Mouse (Mus musculus) heart, postnatal 25 days (tissue): ENCODE measurements around the gene Tnr. TPM values are rescaled to one million over a fixed set of nuclear protein-coding genes. Genes with fewer than 3 reads are reported as not detected.

ENCODE experiments used
- DNase-seq: peaks from one replicate; pipeline ENCODE4 v3.0.0; 2022; ENCODE audit warnings: low spot score
- intact Hi-C: fragments of 180-260 bp; cut with DNase I; formaldehyde crosslinking; loops from one replicate; pipeline ENCODE4 v1.15.1; 2025
- total RNA-seq, 2 experiments: library from RNA; stranded (reverse); gene quantifications; 2 replicates each; pipeline ENCODE4 v1.2.3; 2021

Tnr gene
- under 1 TPM; 0.21 to 0.28 TPM for total RNA-seq

DNA sequence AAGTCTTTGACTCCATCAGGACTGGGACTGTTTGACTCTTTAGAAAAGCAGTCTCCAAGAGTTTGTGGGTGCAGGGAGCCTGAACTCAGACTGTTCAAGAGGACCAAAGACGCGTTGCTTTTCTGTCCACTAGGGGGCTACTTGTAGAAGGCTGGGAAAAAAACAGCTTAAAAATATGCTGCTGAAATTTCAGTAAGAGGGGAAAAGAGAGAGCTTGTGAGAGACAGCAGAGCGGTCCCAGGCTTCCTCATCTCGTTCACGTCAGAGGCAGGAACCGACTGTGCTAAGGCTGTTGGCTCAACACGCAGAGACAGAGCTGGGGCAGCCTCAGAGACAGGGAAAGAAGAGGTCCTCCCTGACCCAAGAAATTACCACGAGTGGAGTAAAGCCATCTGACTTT is at the start of gene Tnr:
Gene Tnr, plus strand, starts transcription at position 192 of the 400 bp plus-strand sequence.
- intact Hi-C loops, result loop anchor here (2.0 to 5.0 kb wide), 3 partner anchors 126 to 557 kb away; no protein-coding TSS in a partner anchor
- DNase-seq, result no peak

DNA sequence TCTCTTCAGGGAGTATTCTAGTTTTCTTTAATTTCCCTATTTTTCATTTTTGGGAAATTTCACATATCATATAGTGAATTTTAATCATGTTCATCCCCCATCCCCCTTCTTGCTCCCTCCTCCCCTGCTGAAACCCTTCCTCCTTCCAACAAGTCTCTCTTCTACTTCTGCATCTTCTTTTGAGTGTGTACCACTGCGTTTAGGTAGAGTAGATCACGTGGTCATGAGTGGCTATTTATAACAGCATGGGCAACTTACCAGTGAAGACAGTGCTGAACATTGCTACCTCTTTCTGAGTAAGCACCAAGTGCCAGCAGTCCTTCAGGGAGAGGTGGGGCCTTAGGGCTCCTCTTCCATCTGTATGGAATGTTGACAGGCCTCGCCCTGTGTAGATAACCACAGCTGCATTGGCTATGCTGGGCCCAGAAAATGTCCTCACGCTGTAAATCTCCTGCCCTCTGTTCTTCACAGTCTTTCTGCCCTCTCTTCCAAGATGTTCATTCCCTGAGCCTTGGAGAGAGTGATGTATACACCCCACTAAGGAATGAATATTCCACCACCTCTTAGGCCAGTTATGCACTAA is 33.6 kb upstream of the Tnr start:
- DNase-seq, result no peak

DNA sequence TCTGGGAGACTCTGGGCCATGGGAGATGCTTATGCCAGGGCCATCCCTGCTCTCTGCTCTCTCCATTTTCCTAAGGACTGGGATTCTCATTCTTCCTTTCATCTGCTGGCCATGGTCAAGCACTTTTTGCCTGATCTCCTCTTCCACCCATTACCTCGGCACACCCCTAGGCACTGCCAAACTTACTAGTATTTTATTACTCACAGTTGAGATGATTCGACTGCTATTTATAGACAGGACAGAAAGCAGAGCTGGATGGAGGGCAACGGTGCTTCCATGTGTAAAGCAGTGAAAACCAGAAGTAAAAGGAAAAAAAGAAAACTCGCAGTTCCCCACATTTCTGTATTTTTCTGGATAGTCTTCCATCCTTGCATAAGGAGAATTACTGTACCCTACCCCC is 31.0 kb upstream of the Tnr start:
- DNase-seq, result no peak
- intact Hi-C loops, result no loop called here

More for the DNA sequence above, 33.6 kb upstream of the Tnr start:
- intact Hi-C loops, result no loop called here

GRCm38 (mm10) chr1:159493720-159494499 is 29.7 kb upstream of the Tnr start:
- intact Hi-C loops, result no loop called here
- DNase-seq, result no peak

DNA sequence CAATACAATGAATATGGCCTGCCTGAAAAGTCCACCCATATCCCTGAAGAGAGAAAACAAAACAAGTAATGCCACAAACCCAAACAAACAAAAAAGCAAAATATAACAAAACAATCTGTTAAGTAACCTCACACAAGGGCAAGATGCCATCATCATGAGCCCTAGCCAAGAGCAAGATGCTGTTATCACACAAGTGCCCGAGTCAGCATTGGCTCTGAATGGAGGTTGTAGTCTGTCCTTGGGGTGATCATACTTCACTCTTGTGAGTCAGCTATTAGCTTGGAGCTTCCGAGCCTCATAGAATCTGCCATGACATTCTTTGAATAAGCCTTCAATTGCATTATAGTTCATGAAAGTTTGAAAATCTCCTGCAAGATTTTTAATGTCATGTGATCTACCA is 25.3 kb upstream of the Tnr start:
- DNase-seq, result no peak
- intact Hi-C loops, result no loop called here

- intact Hi-C loops, result no loop called here
- DNase-seq, result no peak
Observed at GRCm38 (mm10) chr1:159499806-159500460, 23.6 kb upstream of the Tnr start.

DNA sequence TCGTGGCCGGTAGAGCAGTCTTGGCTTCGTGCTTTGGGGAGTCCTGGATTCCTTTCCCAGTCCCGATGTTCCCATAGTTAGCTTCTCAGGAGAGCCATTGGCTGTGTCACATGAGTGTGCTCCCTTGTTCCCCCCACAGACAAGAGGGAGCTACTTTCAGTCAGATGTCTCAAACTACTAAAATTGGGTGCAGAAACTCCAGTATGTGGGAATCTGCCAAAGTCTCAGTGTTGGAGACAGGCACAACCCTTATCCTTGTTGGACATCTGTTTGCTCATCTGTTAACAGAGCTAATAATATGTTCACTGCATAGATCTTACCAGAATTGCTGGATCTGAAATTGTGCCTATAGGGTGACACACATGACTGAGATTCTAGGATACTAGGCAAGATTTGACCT is 21.7 kb upstream of the Tnr start:
- intact Hi-C loops, result no loop called here
- no peak for DNase-seq

DNA sequence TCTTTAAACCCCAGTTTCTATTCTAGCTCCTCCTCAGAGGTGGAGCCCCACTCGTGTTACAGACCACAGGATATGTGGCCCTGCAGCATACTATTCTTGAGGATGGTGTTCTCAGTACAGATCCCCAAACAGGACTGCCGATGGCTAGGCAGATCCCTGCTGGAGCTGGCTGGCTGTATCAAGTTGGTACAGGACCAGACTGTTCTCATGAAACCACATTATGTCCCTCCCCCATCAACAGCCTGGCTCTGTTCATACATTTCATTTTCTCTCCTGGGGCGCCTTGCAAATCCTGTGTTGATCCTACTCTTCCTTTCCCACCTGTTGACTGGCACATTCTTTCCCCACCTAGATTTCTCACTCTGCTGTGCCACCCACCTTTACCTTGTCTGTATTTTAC is 12.9 kb upstream of the Tnr start:
- DNase-seq, result no peak
- intact Hi-C loops, result no loop called here

- DNase-seq, result peak; percentile 2
- intact Hi-C loops, result no loop called here
Observed at GRCm38 (mm10) chr1:159517647-159518046, 5.9 kb upstream of the Tnr start.

DNA sequence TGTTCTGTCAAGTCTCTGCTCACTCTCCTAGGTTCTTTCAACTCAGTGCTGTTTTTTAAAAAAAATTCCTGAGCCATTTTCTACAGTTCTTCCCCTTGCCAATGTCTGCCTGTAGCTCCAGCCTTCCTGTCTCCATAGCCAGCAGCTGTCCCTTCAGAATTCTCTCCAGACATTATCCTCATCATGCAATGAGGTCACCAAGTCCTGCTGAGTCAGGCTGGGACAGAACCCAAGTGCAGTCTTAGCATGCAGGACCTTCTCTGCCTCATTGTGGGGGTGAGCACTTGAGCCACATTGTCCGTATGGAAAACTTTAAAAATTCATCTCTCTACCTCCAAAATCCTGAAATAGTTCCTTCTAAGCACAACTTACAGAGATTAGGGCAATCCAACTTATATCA is 4.4 kb upstream of the Tnr start:
- intact Hi-C loops, result no loop called here
- no peak for DNase-seq

GRCm38 (mm10) chr1:159523069-159523468 is 500 bp upstream of the Tnr start:
- DNase-seq, result no peak
- intact Hi-C loops, result loop anchor here (2.0 to 5.0 kb wide), 3 partner anchors 126 to 558 kb away; no protein-coding TSS in a partner anchor

DNA sequence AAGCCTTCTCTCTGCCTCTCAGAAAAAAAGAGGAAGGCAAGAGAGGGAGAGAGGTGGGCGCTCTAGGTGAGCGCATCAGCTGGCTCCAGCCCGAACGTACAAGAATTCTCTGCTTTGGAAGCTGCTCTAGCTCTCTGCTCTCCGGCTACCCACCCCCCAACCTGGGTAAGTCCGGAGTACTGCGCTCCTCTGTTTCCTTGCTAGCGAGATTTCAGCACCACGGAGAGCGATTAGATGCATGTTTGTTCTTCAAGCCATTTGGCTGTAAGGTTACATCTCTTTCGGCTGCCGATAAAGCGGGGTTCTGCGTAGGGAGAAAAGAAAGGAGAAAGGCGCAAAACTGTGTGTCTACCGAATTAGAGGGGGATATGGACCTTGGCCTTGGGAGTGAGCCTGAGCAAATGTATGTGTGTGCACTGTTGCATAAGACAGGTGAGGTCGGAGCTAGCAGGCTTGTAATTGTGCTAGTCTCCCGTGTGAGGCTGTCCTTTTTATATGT is 531 bp downstream of the Tnr start:
- DNase-seq, result no peak
- intact Hi-C loops, result loop anchor here (5.0 kb wide), 2 partner anchors 127 to 258 kb away; no protein-coding TSS in a partner anchor

DNA sequence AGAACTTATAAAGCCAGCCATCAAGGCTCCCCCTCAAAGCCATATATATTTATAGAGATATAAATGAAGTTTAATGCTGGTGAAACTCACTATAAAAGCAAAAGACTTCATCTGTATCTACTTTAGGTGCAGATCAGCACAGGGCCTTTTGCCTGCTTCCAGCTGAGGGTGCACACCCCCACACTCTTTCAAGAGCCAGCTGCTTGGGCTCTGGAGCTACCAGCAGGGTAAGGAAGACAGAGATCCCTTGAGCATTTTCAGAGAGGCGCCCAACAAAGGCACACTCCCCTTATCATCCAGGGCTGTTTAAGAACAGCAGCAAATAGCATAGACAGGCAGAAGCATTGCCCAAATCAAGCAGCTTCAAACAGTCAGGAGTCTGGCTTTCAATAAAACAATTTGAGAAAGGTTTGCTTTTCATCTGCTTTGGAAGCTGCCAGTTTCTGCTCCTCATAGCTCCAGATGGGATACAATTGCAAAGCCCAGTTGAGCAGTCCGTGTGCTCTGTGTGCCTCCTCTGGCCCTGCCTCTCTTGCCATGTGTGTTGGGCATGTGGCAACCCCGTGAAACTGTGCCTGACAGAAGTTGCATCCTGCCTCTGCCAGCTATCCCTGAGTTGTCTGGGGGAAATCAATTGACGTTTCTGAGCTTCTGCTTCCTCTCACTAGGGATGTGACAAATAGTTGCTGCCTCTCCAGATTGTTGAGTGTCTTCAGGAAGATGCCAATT is 9.4 kb downstream of the Tnr start:
- DNase-seq, result no peak
- intact Hi-C loops, result loop anchor here (5.0 kb wide), 1 partner anchor 474 kb away; no protein-coding TSS in a partner anchor

DNA sequence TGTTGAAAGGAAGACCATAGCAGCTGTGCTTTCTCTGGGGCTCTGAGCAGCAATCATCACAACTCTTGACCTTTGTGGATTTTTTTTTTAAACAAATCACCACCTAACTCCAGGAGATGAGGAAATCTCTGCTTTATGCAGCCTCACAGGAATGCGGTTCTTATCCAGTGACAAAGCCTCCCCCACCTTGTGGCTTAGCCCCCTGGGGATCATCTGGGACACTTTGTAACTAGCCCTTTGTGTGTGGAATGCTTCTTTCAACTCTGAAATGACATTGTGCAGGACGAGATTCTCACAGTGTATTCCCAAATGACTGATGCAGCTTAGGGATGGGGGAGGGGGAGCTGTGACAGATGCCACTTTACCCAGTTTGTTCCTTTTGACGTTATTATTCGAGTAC is 12.0 kb downstream of the Tnr start:
- DNase-seq, result no peak
- intact Hi-C loops, result no loop called here

DNA sequence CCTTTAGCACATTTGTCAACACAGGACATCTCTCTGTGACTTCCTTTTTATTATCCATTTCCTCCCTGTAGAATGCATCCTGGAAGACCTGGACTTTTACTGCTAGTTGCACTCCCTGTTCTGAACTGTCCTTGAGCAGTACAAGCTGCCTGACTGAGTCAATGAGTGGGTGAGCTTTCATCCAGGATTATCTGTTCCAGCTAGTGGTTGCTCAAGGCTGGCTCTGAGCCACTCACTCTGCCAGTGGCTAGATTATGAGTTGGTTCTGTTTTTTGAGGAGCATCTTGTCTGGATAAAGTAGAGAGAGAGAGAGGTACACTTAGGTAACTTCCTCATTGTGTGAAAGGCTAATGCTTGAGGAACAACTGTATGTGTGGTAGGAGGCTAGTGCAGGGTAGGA is 14.0 kb downstream of the Tnr start:
- intact Hi-C loops, result no loop called here
- no peak for DNase-seq

GRCm38 (mm10) chr1:159538076-159538475 is 14.5 kb downstream of the Tnr start:
- intact Hi-C loops, result no loop called here
- DNase-seq, result no peak

GRCm38 (mm10) chr1:159545470-159546145 is 22.0 kb downstream of the Tnr start:
- intact Hi-C loops, result no loop called here

DNA sequence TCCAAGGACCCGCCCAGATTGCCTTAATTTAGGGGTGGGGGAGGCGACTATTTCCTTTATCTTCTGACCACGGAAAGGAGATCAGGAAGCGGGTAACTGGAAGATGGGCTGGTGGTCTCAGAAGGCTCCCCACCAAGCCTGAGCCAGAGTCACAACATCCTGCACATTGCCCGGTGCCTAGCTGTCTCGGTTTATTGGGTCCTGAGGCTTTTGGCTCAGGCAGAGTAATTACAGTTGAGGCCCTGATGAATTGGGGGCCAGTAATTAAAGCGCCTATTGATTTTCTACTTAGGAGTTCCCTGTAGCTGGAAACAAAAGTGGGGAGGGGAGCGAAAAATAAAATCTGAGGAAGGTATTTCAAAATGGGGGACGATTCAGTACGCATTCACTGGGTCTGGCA is 27.5 kb downstream of the Tnr start:
- no peak for DNase-seq
- intact Hi-C loops, result no loop called here

More at GRCm38 (mm10) chr1:159545470-159546145, 22.0 kb downstream of the Tnr start:
- no peak for DNase-seq

GRCm38 (mm10) chr1:159551591-159552442 is 28.2 kb downstream of the Tnr start:
- DNase-seq, result no peak
- intact Hi-C loops, result no loop called here
